Comparison of ENCODE assay signal across 22 mouse cellular contexts in the genomic region with DNA sequence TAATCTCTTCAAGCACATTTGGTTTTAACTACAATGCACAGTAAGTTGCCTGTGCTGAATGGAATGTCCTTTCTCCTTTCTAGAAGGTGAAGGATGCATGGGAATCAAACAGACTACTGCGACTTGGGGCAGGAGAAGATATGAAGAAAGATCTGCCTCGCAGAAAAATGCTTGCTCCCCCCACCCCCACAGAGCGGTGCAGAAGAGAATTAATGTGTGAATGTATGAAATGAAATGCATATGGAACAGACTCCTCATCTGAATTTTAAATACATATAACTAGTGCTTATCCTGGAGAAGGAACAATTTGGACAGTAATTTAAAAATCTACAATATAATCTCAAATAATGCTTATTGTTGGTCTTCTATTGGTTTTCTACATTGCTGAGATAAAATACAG.
"Had no signal": no experiment of that assay in that cellular context is flagged by ENCODE, and none has a peak within 500 bp of the region (broad histone marks: within the 10 kb centered on the region; RNA-seq: fewer than 3 reads in every experiment).

No protein-coding gene starts in this region.

- DNase-seq: cerebellum, adult 18-20 months; cerebellum, adult 2 months; cerebellum, adult 8-10 months; cerebellum, adult 9-10 months; cerebellum, adult 9-11 months; cerebellum, postnatal 10 days; cerebellum, postnatal 14 days; cerebellum, postnatal 25 days; cerebellum, postnatal 36 days; embryo, embryonic 11 days; forebrain, postnatal 0 days; gastrocnemius, adult 2 months; gastrocnemius, postnatal 10 days; gastrocnemius, postnatal 14 days; gastrocnemius, postnatal 25 days; gastrocnemius, postnatal 36 days; heart, adult 18-20 months; heart, adult 2 months had no signal

- ATAC-seq: forebrain, embryonic 13.5 days; forebrain, embryonic 14.5 days; forebrain, embryonic 15.5 days; forebrain, embryonic 16.5 days; forebrain, postnatal 0 days had no signal
